Mouse (Mus musculus) heart, postnatal 10 days (tissue): ENCODE data around the gene Gm49776. TPM values are rescaled to one million over a fixed set of nuclear protein-coding genes. Genes with fewer than 3 reads are reported as not detected.

ENCODE experiments used
- DNase-seq, 2 experiments: peaks; one replicate each; pipeline ENCODE4 v3.0.0; 2021
- intact Hi-C: fragments of 180-260 bp; cut with DNase I; formaldehyde crosslinking; loops from one replicate; pipeline ENCODE4 v1.15.1; 2025
- total RNA-seq, 2 experiments: library from RNA; stranded (reverse); gene quantifications; 2 replicates each; pipeline ENCODE4 v1.2.3; 2021

The Gm49776 gene
- total RNA-seq, 2 experiments from 2014 or later, result not detected

GRCm38 (mm10) chr16:18234671-18235388, 23.3 kb downstream of the Gm49776 start, which contains the start of gene Zdhhc8:
TSS of gene Zdhhc8 (minus strand) at chr16:18235136.
- intact Hi-C loops, result no loop called here
- peak; percentile 38 to 49 for DNase-seq

- intact Hi-C loops, result no loop called here
- no peak for DNase-seq
Observed at GRCm38 (mm10) chr16:18233919-18234670, 24.0 kb downstream of the Gm49776 start.

GRCm38 (mm10) chr16:18233451-18233850, 24.7 kb downstream of the Gm49776 start:
- intact Hi-C loops, result no loop called here
- no peak for DNase-seq

- intact Hi-C loops, result no loop called here
- no peak for DNase-seq
Observed at GRCm38 (mm10) chr16:18231451-18231850, 26.7 kb downstream of the Gm49776 start.

GRCm38 (mm10) chr16:18231047-18231446, 27.1 kb downstream of the Gm49776 start:
- intact Hi-C loops, result no loop called here
- DNase-seq, result no peak

- no peak for DNase-seq
- intact Hi-C loops, result no loop called here
Observed at GRCm38 (mm10) chr16:18230617-18231016, 27.5 kb downstream of the Gm49776 start.

GRCm38 (mm10) chr16:18229622-18230021, 28.5 kb downstream of the Gm49776 start:
- peak; percentile 72 to 75 for DNase-seq
- intact Hi-C loops, result no loop called here

GRCm38 (mm10) chr16:18228856-18229255, 29.3 kb downstream of the Gm49776 start:
- intact Hi-C loops, result no loop called here
- no peak for DNase-seq

GRCm38 (mm10) chr16:18227897-18228422, 30.2 kb downstream of the Gm49776 start:
- intact Hi-C loops, result no loop called here
- no peak for DNase-seq

GRCm38 (mm10) chr16:18227187-18227586, 30.9 kb downstream of the Gm49776 start:
- DNase-seq, result no peak
- intact Hi-C loops, result no loop called here

- intact Hi-C loops, result no loop called here
- no peak for DNase-seq
Observed at GRCm38 (mm10) chr16:18222188-18222587, 35.9 kb downstream of the Gm49776 start.

GRCm38 (mm10) chr16:18221543-18221898, 36.6 kb downstream of the Gm49776 start:
- intact Hi-C loops, result no loop called here
- no peak for DNase-seq

- intact Hi-C loops, result no loop called here
Observed at GRCm38 (mm10) chr16:18220856-18221542, 37.1 kb downstream of the Gm49776 start.

GRCm38 (mm10) chr16:18220001-18220400, 38.1 kb downstream of the Gm49776 start:
- DNase-seq, result peak in 1 of 2 experiments; percentile 52
- intact Hi-C loops, result no loop called here

More at GRCm38 (mm10) chr16:18220856-18221542, 37.1 kb downstream of the Gm49776 start:
- DNase-seq, result no peak

GRCm38 (mm10) chr16:18218580-18218996, 39.5 kb downstream of the Gm49776 start:
- no peak for DNase-seq
- intact Hi-C loops, result no loop called here

- DNase-seq, result no peak
- intact Hi-C loops, result no loop called here
Observed at GRCm38 (mm10) chr16:18217579-18217978, 40.5 kb downstream of the Gm49776 start, which contains the start of gene Ccdc188. TSS of gene Ccdc188 (plus strand) at chr16:18217879.

- peak; percentile 49 for DNase-seq
- intact Hi-C loops, result no loop called here
Observed at GRCm38 (mm10) chr16:18214858-18215257, 43.3 kb downstream of the Gm49776 start.

GRCm38 (mm10) chr16:18213689-18214088, 44.4 kb downstream of the Gm49776 start:
- DNase-seq, result no peak
- intact Hi-C loops, result no loop called here

GRCm38 (mm10) chr16:18211417-18212171, 46.5 kb downstream of the Gm49776 start:
- intact Hi-C loops, result loop anchor here (1.0 to 2.0 kb wide), 4 partner anchors 39 to 159 kb away; partner anchors contain the start of genes Dgcr6 and Rtn4r
- DNase-seq, result peak; percentile 89 to 95
